Mouse (Mus musculus) megakaryocyte, embryonic 14.5 days (primary cell): ENCODE data around the gene Pde7b.

Experiments
- FLI1 ChIP-seq: IDR thresholded peaks from 2 replicates; pipeline ENCODE4 v1.6.1; 2012; ENCODE audit warnings: low read length, inconsistent platforms, mixed read lengths
- GATA1 ChIP-seq: IDR thresholded peaks from 3 replicates; pipeline ENCODE4 v1.6.1; 2012; ENCODE audit warnings: mixed read lengths, low read length, inconsistent platforms, borderline replicate concordance

GRCm38 (mm10) chr10:20421299-20421883 lies 303.5 kb downstream of the Pde7b start:
- TF ChIP-seq GATA1 (no peak), FLI1 (no peak)
